Mouse (Mus musculus): ENCODE data around the gene Leprot.

The Leprot gene

DNA sequence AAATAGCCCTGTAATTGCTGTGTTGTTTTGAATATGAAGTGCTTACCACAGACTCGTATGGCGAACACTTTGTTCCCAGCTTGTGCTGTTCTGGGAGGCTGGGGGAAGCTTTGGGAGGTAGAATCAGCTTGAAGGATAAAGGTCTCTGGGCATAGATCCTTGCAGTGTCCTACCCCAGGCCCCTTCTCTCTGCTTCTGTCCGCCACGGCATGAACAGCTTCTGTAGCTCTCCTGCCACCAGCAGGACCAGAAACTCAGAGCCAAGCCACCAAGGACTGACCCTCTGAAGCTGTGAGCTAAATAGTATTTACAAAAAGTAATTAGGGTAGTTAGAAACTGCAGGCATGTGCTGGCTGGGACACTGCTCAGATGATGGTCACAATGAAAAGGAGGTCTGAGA lies 17.2 kb downstream of the Leprot start:
- DNase-seq, result no peak

- no peak for DNase-seq
Measured at GRCm38 (mm10) chr4:101669161-101669560, 21.6 kb downstream of the Leprot start.

- no peak for DNase-seq
Measured at GRCm38 (mm10) chr4:101669811-101670210, 22.3 kb downstream of the Leprot start.

DNA sequence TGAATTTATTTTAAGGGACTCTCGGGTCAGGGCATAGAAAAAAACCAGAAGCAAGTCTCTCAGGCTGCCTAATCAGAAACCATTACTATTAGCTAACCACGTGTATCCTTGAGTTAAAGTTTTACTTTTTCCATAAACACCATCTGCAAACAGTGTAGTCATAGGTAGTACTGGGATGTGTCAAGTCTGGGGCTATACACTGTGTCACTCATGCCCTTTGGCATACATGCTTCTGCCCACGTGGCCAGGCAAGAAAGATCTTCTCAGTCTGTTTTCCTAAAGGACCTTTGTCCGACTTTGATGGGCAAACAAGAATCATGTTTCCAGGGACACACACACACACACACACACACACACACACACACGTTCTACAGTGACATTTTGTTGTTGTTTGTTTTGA lies 27.3 kb downstream of the Leprot start:
- DNase-seq, result no peak

GRCm38 (mm10) chr4:101675726-101676125 lies 28.2 kb downstream of the Leprot start:
- no peak for DNase-seq

- no peak for DNase-seq
Measured at GRCm38 (mm10) chr4:101682620-101683019, 35.1 kb downstream of the Leprot start.

- no peak for DNase-seq
Measured at GRCm38 (mm10) chr4:101683086-101683485, 35.6 kb downstream of the Leprot start.

GRCm38 (mm10) chr4:101684821-101685220 lies 37.3 kb downstream of the Leprot start:
- DNase-seq, result no peak

- no peak for DNase-seq
Measured at GRCm38 (mm10) chr4:101686227-101686810, 38.8 kb downstream of the Leprot start.

- no peak for DNase-seq
Measured at GRCm38 (mm10) chr4:101689241-101689640, 41.7 kb downstream of the Leprot start.

DNA sequence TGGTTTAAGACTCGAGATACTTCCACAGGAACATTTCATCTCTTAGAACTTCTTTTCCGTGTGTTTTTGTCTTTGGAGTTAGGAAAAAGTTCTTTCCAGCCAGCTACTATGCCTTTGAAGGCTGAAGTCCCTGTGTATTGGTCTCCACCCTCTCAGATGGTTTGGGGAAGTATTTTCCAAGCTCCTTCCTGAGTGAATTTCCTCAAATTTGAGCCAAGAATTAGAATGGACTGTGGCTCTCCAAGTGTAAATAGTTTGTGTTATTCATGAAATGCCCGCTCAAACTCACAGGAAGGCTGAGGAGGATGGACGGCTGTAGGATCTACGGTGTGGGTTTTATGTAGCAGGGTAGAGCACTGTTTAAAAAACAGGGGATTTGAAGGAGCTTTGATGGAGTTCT lies 42.1 kb downstream of the Leprot start:
- no peak for DNase-seq

DNA sequence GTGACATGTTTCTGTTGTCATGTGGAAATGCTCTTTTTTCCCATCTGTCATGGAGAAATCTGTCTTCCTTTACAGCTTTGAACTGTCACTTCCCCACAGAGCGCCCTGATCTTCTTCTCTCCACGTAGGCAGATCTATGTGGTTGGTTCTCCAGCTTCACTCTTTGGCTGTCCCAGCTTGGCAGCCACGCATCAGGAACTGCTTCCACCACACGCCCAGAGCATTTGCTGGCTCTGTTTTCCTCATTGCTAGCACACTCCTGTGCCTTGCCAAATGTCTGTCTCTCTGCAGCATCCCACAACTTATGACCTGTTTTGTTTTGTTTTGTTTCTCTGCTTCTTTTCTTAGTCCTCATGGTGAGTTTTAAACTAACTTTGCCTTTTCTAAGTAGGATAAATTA lies 45.4 kb downstream of the Leprot start:
- no peak for DNase-seq

GRCm38 (mm10) chr4:101694529-101694928 lies 47.0 kb downstream of the Leprot start:
- DNase-seq, result no peak

DNA sequence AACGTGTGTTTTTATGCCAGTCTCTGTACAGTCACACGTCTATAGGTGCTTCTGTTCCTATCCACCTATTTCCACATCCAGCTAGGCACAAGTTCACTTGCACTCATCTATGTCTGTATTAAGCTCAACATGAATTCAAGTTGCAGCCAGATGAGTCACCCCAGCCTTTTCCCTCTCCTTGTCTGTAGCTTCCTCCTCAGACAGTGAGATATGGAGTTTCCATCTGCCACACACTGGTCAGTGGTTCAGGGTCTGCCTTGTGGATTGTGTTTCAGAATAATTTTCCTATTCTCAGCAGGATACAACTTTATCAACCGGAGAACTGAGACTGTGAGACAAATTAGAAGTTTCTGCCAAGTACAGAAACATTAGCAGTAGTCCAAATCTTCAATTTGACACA lies 49.7 kb downstream of the Leprot start:
- no peak for DNase-seq

DNA sequence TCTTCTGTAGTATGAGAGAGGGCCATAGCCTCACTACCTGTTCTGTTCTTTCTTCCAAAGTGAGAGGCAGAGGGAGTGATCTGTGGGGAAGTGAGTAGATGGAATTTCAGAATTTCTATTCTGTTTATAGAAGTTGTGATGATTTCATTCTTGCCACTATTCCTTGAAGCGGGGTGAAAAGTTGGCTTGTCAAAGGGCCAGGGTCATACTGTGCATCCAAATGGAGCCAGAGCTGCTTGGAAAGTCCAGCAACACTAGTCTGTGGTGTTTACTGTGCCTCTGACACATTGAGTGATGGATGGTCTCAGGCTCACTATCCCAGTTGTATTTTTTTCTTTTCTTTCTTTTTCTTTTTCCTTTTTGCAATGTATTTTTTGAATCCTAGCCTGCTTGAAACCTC lies 51.9 kb downstream of the Leprot start:
- DNase-seq, result no peak

DNA sequence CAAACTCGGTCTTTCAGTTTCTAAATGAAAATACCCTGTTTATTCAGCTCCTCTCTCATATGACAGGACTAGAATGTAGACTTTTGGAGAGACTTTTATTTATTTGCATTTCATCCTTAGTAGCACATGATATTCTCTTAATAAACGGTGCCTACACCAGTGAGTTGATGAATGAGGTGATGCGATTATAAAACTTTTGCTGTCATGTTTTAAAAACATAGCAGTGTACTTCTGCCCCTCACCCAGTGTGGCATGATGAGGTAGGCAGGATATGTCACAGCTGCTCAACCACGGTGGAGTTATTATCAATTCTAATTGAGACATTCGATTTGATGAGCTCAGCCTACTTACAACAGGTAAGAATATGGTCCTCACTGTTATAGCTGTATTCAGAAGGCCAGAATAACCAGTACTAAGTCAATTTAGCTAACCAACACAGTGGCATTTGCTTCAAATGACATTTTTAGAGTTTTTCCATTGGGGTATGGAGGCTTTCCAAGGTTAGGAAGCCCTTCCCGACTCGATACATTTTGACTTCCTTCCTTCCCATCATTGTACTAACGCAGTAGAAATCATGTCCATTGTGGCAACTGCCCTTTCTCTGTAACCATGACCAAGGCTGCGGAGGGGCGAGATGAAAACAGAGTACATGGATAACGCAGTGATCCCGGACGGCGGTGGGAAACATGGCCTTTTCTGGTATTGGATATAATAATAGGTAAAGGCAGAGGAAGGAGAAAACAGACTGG lies 53.5 kb downstream of the Leprot start:
- DNase-seq, result no peak

DNA sequence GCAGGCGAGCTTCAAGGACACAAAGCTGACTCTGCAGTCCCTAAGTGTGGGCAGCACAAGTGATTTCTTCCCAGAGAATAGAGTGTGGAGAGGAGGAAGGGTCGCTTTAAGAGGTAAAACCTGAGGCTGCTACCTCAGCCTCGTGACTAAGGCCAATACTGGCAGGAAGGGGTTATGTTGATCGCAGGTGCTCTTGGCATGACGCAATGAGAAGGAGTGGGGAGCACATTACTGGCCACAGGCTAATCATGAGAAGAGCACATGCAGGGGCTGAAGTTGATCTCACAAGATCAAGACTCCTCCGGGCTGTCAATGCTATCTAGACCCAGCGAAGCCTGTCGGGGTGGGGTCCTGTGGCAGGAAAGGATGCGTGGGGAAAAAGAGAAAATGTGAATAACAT lies 57.8 kb downstream of the Leprot start:
- no peak for DNase-seq

DNA sequence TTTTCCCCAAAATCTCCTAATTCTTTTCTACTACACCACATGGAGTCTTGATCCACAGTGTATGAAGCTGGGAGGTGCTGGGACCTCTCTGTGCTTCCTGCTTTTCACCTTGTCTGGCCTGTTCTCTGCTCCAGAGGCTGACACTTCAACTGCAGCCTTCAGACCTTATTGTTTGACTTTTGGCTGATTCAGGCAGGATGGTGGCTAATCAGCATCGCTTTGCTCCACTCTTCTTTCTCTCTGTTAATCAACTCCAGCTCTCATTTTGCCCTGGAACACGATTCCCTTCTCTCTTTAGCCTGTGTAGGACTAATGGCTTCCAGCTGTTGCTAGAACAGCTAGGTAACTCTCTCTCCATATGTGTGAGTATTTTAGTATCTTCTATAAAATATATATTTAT lies 59.7 kb downstream of the Leprot start:
- DNase-seq, result no peak

DNA sequence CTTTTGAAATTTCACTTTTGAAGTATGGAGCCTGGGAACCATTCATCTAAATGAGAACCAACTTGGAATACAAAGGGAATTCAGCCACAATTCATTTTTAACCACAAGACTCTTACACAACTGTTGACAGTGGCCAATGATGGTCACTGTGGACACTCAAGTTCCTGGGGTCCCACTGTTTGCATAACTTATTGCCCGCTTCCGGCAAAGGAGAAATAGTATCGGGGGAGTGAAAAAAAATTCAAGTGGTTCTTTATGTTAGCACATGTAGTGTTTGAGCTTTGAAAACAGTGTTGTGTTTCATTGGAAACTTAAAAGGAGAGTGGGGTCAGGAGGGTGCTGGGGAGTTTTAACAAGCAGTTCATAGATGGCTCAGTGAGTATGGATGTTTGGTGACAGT lies 60.4 kb downstream of the Leprot start:
- no peak for DNase-seq

Data from right cerebral cortex, postnatal 4 days (tissue).